Mouse (Mus musculus): ENCODE results near the gene Tcf12. TPM values are rescaled to one million over a fixed set of nuclear protein-coding genes. Genes with fewer than 3 reads are reported as not detected.

Tcf12 gene
- total and polyA plus RNA-seq, 3 experiments = 34.7 to 329 (median 80.7) TPM

DNA sequence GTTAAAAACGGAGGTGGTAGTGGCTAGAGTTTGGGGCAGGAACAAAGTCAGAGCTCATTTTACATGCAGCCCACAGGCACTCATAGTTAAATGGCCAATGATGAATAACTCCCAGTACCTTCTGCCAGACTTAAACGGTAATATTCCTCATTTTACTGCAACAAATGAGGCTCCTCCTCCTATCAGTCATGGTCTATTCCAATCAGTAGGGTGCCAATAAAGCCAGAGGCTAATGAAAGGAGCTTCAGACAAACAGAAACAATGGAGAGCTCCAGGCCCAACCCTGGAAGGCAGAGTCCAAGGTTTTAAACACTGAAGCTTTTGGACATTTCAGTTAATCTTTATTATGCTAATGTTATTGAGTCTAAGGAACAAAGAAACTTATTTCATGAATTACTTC, 232.3 kb downstream of the Tcf12 start:
- ATAC-seq (ENCODE audit: extremely low read depth, insufficient number of reproducible peaks, low FRiP score, poor library complexity, severe bottlenecking) (no peak), DNase-seq (ENCODE audit: low spot score) (no peak)
- Histone ChIP-seq H3K9me3 (replicated peaks) (no peaks in the 10 kb centered on the region), H3K4me3 (ENCODE audit: low read depth, low read length) (no peak overlapping the region), H3K36me3 (replicated peaks) (peaks cover 65% of the 10 kb centered on the region), H3K4me1 (ENCODE audit: insufficient read depth, low read depth, low read length) (no peaks in the 10 kb centered on the region), H3K27me3 (ENCODE audit: insufficient read depth, low read length) (no peaks in the 10 kb centered on the region)
- TF ChIP-seq GATA1 (IDR thresholded peaks at IDR 0.05; ENCODE audit: borderline replicate concordance, low read length) (no peak), CTCF (IDR thresholded peaks at IDR 0.05; ENCODE audit: low read depth, low read length) (no peak), POLR2AphosphoS5 (IDR thresholded peaks at IDR 0.05; ENCODE audit: insufficient replicate concordance, low read depth, low read length) (no peak), TAL1 (conservative IDR thresholded peaks at IDR 0.05; ENCODE audit: low read depth, low read length) (no peak), GATA2 (IDR thresholded peaks at IDR 0.05; ENCODE audit: borderline replicate concordance, low read depth, low read length) (no peak)

DNA sequence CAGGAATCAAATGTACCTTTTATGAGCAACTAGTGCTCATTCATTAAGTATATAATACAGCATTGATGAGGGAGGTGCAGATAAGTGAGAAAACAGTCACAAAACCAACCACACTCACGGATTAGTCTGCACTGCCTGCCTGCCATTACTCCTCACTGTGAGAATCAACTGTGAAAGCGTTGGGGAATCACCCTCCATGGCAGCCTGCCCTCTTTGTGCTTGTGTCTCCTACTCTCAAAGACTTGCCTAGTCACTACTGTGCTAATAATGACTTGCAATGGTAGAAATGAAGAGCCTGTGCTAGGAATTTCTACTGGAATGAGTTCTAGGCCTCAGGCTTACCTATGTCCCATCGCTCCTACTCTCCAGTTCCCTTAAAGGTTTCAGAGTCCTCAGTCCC, 233.8 kb downstream of the Tcf12 start:
- no peak for DNase-seq (ENCODE audit: low spot score)
- TF ChIP-seq CTCF (IDR thresholded peaks at IDR 0.05; ENCODE audit: low read depth, low read length) (no peak), POLR2AphosphoS5 (IDR thresholded peaks at IDR 0.05; ENCODE audit: insufficient replicate concordance, low read depth, low read length) (no peak), GATA1 (IDR thresholded peaks at IDR 0.05; ENCODE audit: borderline replicate concordance, low read length) (no peak), TAL1 (conservative IDR thresholded peaks at IDR 0.05; ENCODE audit: low read depth, low read length) (no peak), GATA2 (IDR thresholded peaks at IDR 0.05; ENCODE audit: borderline replicate concordance, low read depth, low read length) (no peak)
- peaks cover 68% of the 10 kb centered on the region for H3K36me3 ChIP-seq (replicated peaks)
- H3K27me3 ChIP-seq (ENCODE audit: insufficient read depth, low read length) = no peaks in the 10 kb centered on the region
- H3K4me1 ChIP-seq (ENCODE audit: insufficient read depth, low read depth, low read length) = no peaks in the 10 kb centered on the region; the same call in 1 of the 2 replicates
- no peak for ATAC-seq (ENCODE audit: extremely low read depth, insufficient number of reproducible peaks, low FRiP score, poor library complexity, severe bottlenecking)
- H3K9me3 ChIP-seq (replicated peaks) = no peaks in the 10 kb centered on the region
- H3K4me3 ChIP-seq (ENCODE audit: low read depth, low read length) = no peak overlapping the region

DNA sequence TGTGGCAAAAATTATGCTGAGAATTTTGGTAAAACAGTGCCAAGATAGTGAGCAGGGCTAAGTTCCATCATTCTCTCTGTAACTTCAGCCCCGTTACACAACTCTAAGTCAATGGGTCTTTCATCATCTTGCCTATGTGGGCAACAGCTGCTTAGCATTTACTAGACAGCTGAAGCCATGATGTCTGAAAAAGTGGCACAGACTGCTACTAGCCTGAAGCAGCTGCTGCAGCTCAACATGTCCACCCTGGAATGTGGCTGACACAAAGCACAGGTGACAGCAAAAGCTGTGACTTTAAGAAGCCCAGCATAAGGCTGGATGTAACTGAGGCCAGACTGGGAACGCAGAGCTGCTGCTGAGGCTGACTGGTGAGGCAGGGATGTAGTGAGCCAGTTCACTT, 236.9 kb downstream of the Tcf12 start:
- Histone ChIP-seq H3K36me3 (replicated peaks) (peaks cover 71% of the 10 kb centered on the region), H3K9me3 (replicated peaks) (no peaks in the 10 kb centered on the region), H3K4me1 (ENCODE audit: insufficient read depth, low read depth, low read length) (no peaks in the 10 kb centered on the region; the same call in 1 of the 2 replicates), H3K27me3 (ENCODE audit: insufficient read depth, low read length) (no peaks in the 10 kb centered on the region), H3K4me3 (ENCODE audit: low read depth, low read length) (no peak overlapping the region)
- TF ChIP-seq GATA2 (IDR thresholded peaks at IDR 0.05; ENCODE audit: borderline replicate concordance, low read depth, low read length) (no peak), TAL1 (conservative IDR thresholded peaks at IDR 0.05; ENCODE audit: low read depth, low read length) (no peak), POLR2AphosphoS5 (IDR thresholded peaks at IDR 0.05; ENCODE audit: insufficient replicate concordance, low read depth, low read length) (no peak), GATA1 (IDR thresholded peaks at IDR 0.05; ENCODE audit: borderline replicate concordance, low read length) (no peak), CTCF (IDR thresholded peaks at IDR 0.05; ENCODE audit: low read depth, low read length) (no peak)
- DNase-seq (ENCODE audit: low spot score) (no peak), ATAC-seq (ENCODE audit: extremely low read depth, insufficient number of reproducible peaks, low FRiP score, poor library complexity, severe bottlenecking) (no peak)

DNA sequence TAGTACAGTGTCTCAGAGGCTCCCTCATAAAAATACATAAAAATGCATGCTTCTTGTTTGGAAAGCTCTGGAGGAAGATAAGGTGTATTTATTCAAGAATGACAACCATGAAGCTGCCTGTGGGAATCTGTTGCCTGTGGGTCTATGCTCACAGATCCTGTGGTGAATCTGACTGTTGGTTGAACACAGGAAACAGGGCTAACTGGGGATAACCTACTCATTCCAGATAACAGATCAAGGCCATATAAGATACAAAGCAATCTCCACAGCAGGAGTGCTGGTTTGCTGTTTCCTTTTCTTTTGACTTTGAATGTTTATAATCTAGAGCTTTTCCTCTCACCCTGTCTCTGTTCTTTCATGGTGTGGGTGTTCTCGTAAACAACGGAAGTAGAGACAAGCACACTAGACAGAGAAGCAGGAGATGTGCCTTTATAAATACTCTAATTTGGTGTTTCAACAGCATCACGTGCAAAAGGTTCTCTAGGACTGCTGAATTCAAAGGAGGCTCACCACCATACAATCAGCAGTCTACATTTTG, 237.6 kb downstream of the Tcf12 start:
- TF ChIP-seq GATA1 (IDR thresholded peaks at IDR 0.05; ENCODE audit: borderline replicate concordance, low read length) (no peak), GATA2 (IDR thresholded peaks at IDR 0.05; ENCODE audit: borderline replicate concordance, low read depth, low read length) (no peak), TAL1 (conservative IDR thresholded peaks at IDR 0.05; ENCODE audit: low read depth, low read length) (no peak), CTCF (IDR thresholded peaks at IDR 0.05; ENCODE audit: low read depth, low read length) (no peak), POLR2AphosphoS5 (IDR thresholded peaks at IDR 0.05; ENCODE audit: insufficient replicate concordance, low read depth, low read length) (no peak)
- no peak for ATAC-seq (ENCODE audit: extremely low read depth, insufficient number of reproducible peaks, low FRiP score, poor library complexity, severe bottlenecking)
- H3K4me1 ChIP-seq (ENCODE audit: insufficient read depth, low read depth, low read length) = no peaks in the 10 kb centered on the region; the same call in 1 of the 2 replicates

DNA sequence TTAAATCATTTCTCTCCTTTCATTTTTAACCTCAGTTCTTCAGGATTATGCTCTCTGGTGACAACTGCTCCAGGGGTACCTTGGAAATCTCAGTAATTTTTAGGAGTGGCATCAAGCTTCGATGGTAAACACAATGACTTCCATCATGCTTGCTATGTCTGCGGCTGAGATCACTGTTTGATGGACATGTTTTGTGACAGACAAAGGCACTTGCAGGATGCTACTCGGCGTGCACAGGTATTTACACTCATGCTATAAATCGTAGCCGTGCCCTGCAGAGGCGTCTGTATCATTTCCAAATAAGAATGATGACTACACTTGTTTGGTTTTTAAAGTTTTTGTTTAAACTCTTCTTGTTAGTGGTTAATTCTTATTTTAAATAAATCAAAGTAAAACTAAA, 248.3 kb downstream of the Tcf12 start:
- no peak for ATAC-seq (ENCODE audit: extremely low read depth, insufficient number of reproducible peaks, low FRiP score, poor library complexity, severe bottlenecking)
- no peak for TF ChIP-seq POLR2AphosphoS5 (IDR thresholded peaks at IDR 0.05; ENCODE audit: insufficient replicate concordance, low read depth, low read length)
- no peak for TF ChIP-seq TAL1 (conservative IDR thresholded peaks at IDR 0.05; ENCODE audit: low read depth, low read length)
- no peak for TF ChIP-seq GATA1 (IDR thresholded peaks at IDR 0.05; ENCODE audit: borderline replicate concordance, low read length)
- TF ChIP-seq CTCF (IDR thresholded peaks at IDR 0.05; ENCODE audit: low read depth, low read length) = no peak
- no peak for TF ChIP-seq GATA2 (IDR thresholded peaks at IDR 0.05; ENCODE audit: borderline replicate concordance, low read depth, low read length)
- Histone ChIP-seq H3K36me3 (replicated peaks) (peaks cover 53% of the 10 kb centered on the region), H3K27me3 (ENCODE audit: insufficient read depth, low read length) (no peaks in the 10 kb centered on the region), H3K4me3 (ENCODE audit: low read depth, low read length) (no peak overlapping the region), H3K9me3 (replicated peaks) (no peaks in the 10 kb centered on the region), H3K4me1 (ENCODE audit: insufficient read depth, low read depth, low read length) (no peaks in the 10 kb centered on the region)
- DNase-seq (ENCODE audit: low spot score) = no peak

More for the DNA sequence above, 237.6 kb downstream of the Tcf12 start:
- no peak for DNase-seq (ENCODE audit: low spot score)
- Histone ChIP-seq H3K27me3 (ENCODE audit: insufficient read depth, low read length) (no peaks in the 10 kb centered on the region), H3K4me3 (ENCODE audit: low read depth, low read length) (no peak overlapping the region), H3K36me3 (replicated peaks) (peaks cover 70% of the 10 kb centered on the region), H3K9me3 (replicated peaks) (no peaks in the 10 kb centered on the region)

DNA sequence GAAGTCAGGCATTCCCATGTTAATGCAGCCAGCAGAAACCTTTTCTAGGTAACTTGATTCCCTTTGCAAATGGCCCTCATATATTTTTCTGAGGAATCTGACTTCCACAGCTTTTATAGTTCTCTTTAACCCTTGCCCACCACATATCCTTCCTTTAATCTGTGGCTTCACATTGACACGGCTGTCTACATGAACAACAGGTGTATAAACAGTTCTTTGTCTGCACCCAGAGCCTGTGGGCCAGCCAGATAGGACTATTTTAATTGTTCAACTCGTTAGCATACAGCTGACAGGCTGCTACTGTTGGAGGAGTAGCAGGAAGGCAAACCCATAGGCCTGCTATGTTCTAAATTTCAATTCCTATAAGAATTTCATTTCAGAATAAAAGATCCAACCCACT, 250.0 kb downstream of the Tcf12 start:
- Histone ChIP-seq H3K36me3 (replicated peaks) (peaks cover 57% of the 10 kb centered on the region), H3K9me3 (replicated peaks) (no peaks in the 10 kb centered on the region), H3K4me3 (ENCODE audit: low read depth, low read length) (no peak overlapping the region), H3K4me1 (ENCODE audit: insufficient read depth, low read depth, low read length) (no peaks in the 10 kb centered on the region), H3K27me3 (ENCODE audit: insufficient read depth, low read length) (no peaks in the 10 kb centered on the region)
- DNase-seq (ENCODE audit: low spot score) (no peak), ATAC-seq (ENCODE audit: extremely low read depth, insufficient number of reproducible peaks, low FRiP score, poor library complexity, severe bottlenecking) (no peak)
- TF ChIP-seq CTCF (IDR thresholded peaks at IDR 0.05; ENCODE audit: low read depth, low read length) (no peak), POLR2AphosphoS5 (IDR thresholded peaks at IDR 0.05; ENCODE audit: insufficient replicate concordance, low read depth, low read length) (no peak), TAL1 (conservative IDR thresholded peaks at IDR 0.05; ENCODE audit: low read depth, low read length) (no peak), GATA1 (IDR thresholded peaks at IDR 0.05; ENCODE audit: borderline replicate concordance, low read length) (no peak), GATA2 (IDR thresholded peaks at IDR 0.05; ENCODE audit: borderline replicate concordance, low read depth, low read length) (no peak)
